Comparison of ENCODE assay signal across 9 mouse cellular contexts in the genomic region with DNA sequence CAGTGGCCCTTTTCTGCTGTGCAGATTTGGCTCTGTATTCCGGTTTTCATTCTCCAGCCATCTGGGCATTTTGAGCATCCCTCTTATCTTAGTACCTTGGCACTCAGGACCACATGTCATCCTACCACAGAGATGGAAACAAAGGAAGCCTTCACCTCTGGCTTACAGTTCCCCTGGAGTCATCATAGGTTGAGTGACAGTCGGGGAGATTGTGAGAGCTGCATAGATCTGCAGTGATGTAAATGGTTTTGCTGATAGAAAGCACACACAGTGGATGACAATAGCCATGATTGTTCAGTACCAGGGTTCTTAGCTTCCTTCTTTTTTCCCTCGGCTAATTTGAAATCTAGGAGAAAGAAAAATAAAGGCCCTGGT.
DNase-seq lines count a peak whose midpoint lies in the region; ATAC-seq lines count a peak whose summit lies in the region.
"Had no signal": no experiment of that assay in that cellular context is flagged by ENCODE, and none has a peak within 500 bp of the region (broad histone marks: within the 10 kb centered on the region; RNA-seq: fewer than 3 reads in every experiment).

No protein-coding gene starts in this region.

- 77% methylated on average over 3 of the region's 3 CpGs for WGBS in kidney, embryonic 16.5 days
- WGBS in forebrain, embryonic 11.5 days, result 49% methylated on average over 3 of the region's 3 CpGs
- 42% methylated on average over 3 of the region's 3 CpGs for WGBS in hindbrain, embryonic 13.5 days
- 65% methylated on average over 3 of the region's 3 CpGs for WGBS in neural tube, embryonic 15.5 days

- no peak overlapping the region for H3K4me3 ChIP-seq in kidney, embryonic 16.5 days (ENCODE audit: low read length)
- H3K4me3 ChIP-seq in forebrain, embryonic 11.5 days (ENCODE audit: low read depth, low read length), result no peak overlapping the region
- no peak overlapping the region for H3K4me3 ChIP-seq in hindbrain, embryonic 13.5 days
- H3K4me3 ChIP-seq in neural tube, embryonic 15.5 days (replicated peaks), result no peak overlapping the region
- H3K4me3 ChIP-seq: erythroblast, embryonic 14.5 days; liver, embryonic 15.5 days had no signal

- H3K9ac ChIP-seq in kidney, embryonic 16.5 days (replicated peaks; ENCODE audit: low read length), result no peak overlapping the region
- no peak overlapping the region for H3K9ac ChIP-seq in forebrain, embryonic 11.5 days (ENCODE audit: low read length)
- no peak overlapping the region for H3K9ac ChIP-seq in hindbrain, embryonic 13.5 days
- no peak overlapping the region for H3K9ac ChIP-seq in neural tube, embryonic 15.5 days (replicated peaks)
- H3K9ac ChIP-seq: liver, embryonic 15.5 days had no signal

- H3K27ac ChIP-seq in kidney, embryonic 16.5 days (ENCODE audit: low read length), result peak overlapping the region; percentile 16; the same call in 1 of the 2 replicates
- H3K27ac ChIP-seq in forebrain, embryonic 11.5 days (ENCODE audit: low read depth, low read length), result peak overlapping the region; percentile 25
- H3K27ac ChIP-seq in hindbrain, embryonic 13.5 days, result peak overlapping the region; percentile 79
- peak overlapping the region; percentile 66 for H3K27ac ChIP-seq in neural tube, embryonic 15.5 days (replicated peaks)
- H3K27ac ChIP-seq: liver, embryonic 15.5 days had no signal

- peaks cover 40% of the 10 kb centered on the region for H3K4me1 ChIP-seq in kidney, embryonic 16.5 days (ENCODE audit: insufficient read depth, low read length)
- H3K4me1 ChIP-seq in forebrain, embryonic 11.5 days (replicated peaks; ENCODE audit: control insufficient read depth, insufficient read depth, low read length), result peaks cover 10% of the 10 kb centered on the region
- peaks cover 12% of the 10 kb centered on the region; the same call in 1 of the 2 replicates for H3K4me1 ChIP-seq in hindbrain, embryonic 13.5 days (replicated peaks)
- peaks cover 13% of the 10 kb centered on the region for H3K4me1 ChIP-seq in neural tube, embryonic 15.5 days

- H3K36me3 ChIP-seq in kidney, embryonic 16.5 days (ENCODE audit: insufficient read depth, low read length), result no peaks in the 10 kb centered on the region
- no peaks in the 10 kb centered on the region for H3K36me3 ChIP-seq in forebrain, embryonic 11.5 days (ENCODE audit: control insufficient read depth, insufficient read depth, low read length)
- H3K36me3 ChIP-seq in hindbrain, embryonic 13.5 days, result no peaks in the 10 kb centered on the region
- no peaks in the 10 kb centered on the region for H3K36me3 ChIP-seq in neural tube, embryonic 15.5 days
- H3K36me3 ChIP-seq: liver, embryonic 15.5 days had no signal

- no peak for DNase-seq in kidney, adult 11 months
- no peak for DNase-seq in forebrain, embryonic 11.5 days (ENCODE audit: low spot score)
- no peak for DNase-seq in T-cell, adult 2 months (ENCODE audit: low spot score)
- no peak for DNase-seq in cerebellum, adult 11 months

- no peaks in the 10 kb centered on the region for H3K27me3 ChIP-seq in kidney, embryonic 16.5 days (ENCODE audit: insufficient read depth, low read length)
- H3K27me3 ChIP-seq in forebrain, embryonic 11.5 days (ENCODE audit: control insufficient read depth, insufficient read depth, low read length), result no peaks in the 10 kb centered on the region
- no peaks in the 10 kb centered on the region for H3K27me3 ChIP-seq in hindbrain, embryonic 13.5 days
- H3K27me3 ChIP-seq in neural tube, embryonic 15.5 days (replicated peaks), result no peaks in the 10 kb centered on the region
- H3K27me3 ChIP-seq: liver, embryonic 15.5 days had no signal

- no peaks in the 10 kb centered on the region for H3K9me3 ChIP-seq in kidney, embryonic 16.5 days (ENCODE audit: low read length)
- H3K9me3 ChIP-seq in forebrain, embryonic 11.5 days (ENCODE audit: control insufficient read depth, low read length), result no peaks in the 10 kb centered on the region
- no peaks in the 10 kb centered on the region for H3K9me3 ChIP-seq in hindbrain, embryonic 13.5 days
- H3K9me3 ChIP-seq in neural tube, embryonic 15.5 days (replicated peaks), result no peaks in the 10 kb centered on the region
- H3K9me3 ChIP-seq: liver, embryonic 15.5 days had no signal

- no peak overlapping the region for H3K4me2 ChIP-seq in kidney, embryonic 16.5 days (replicated peaks; ENCODE audit: low read depth, low read length)
- H3K4me2 ChIP-seq in forebrain, embryonic 11.5 days (ENCODE audit: low read depth, low read length, severe bottlenecking), result no peak overlapping the region
- H3K4me2 ChIP-seq in hindbrain, embryonic 13.5 days, result no peak overlapping the region
- H3K4me2 ChIP-seq in neural tube, embryonic 15.5 days, result no peak overlapping the region
- H3K4me2 ChIP-seq: liver, embryonic 15.5 days had no signal

- no peak for ATAC-seq in kidney, embryonic 16.5 days (ENCODE audit: low FRiP score, low TSS enrichment)
- no peak for ATAC-seq in forebrain, embryonic 11.5 days (replicated peaks; ENCODE audit: low FRiP score)
- ATAC-seq in hindbrain, embryonic 13.5 days (ENCODE audit: low FRiP score), result peak; percentile 73
- peak; percentile 41; the same call in 1 of the 2 replicates for ATAC-seq in neural tube, embryonic 15.5 days (ENCODE audit: low FRiP score)

Comparison
In these comparisons a context has a peak if more than half of its experiments do, and no peak if none do; other contexts are left out.
1. ATAC-seq: peak in hindbrain, embryonic 13.5 days (single experiment) and neural tube, embryonic 15.5 days (single experiment); none in kidney, embryonic 16.5 days (single experiment) and forebrain, embryonic 11.5 days (single experiment).
2. H3K27ac ChIP-seq: peak in every context shown above with its lines; median percentile 79 in hindbrain, embryonic 13.5 days; 66 in neural tube, embryonic 15.5 days; 25 in forebrain, embryonic 11.5 days; 16 in kidney, embryonic 16.5 days.